Mouse (Mus musculus) kidney, embryonic 16.5 days (tissue): ENCODE data around the gene Mc3r. TPM values are rescaled to one million over a fixed set of nuclear protein-coding genes. Genes with fewer than 3 reads are reported as not detected.

Experiments used
- ATAC-seq: fragments of 200-750 bp; cut with Nextera tagmentation; 2 replicates; pipeline ENCODE4 v1.8.0; 2017; ENCODE audit warnings: moderate TSS enrichment; ENCODE audit not compliant: low FRiP score, low TSS enrichment
- H3K27ac ChIP-seq: fragments of 300-500 bp; sonication (generic); 2 replicates; pipeline ENCODE4 v1.5.1; 2014; ENCODE audit warnings: low read length
- H3K27me3 ChIP-seq: fragments of 300-500 bp; sonication (generic); 2 replicates; pipeline ENCODE4 v1.6.1; 2014; ENCODE audit warnings: low read length, control low read depth, mixed read lengths; ENCODE audit not compliant: insufficient read depth
- H3K36me3 ChIP-seq: fragments of 300-500 bp; sonication (generic); 2 replicates; pipeline ENCODE4 v1.6.1; 2014; ENCODE audit warnings: low read length, control low read depth, mixed read lengths; ENCODE audit not compliant: insufficient read depth
- H3K4me1 ChIP-seq: fragments of 300-500 bp; sonication (generic); 2 replicates; pipeline ENCODE4 v1.6.1; 2014; ENCODE audit warnings: low read length, control low read depth, mixed read lengths; ENCODE audit not compliant: insufficient read depth
- H3K4me2 ChIP-seq: fragments of 300-500 bp; sonication (generic); replicated peaks from 2 replicates; pipeline ENCODE4 v1.6.1; 2014; ENCODE audit warnings: low read depth, low read length
- H3K4me3 ChIP-seq: fragments of 300-500 bp; sonication (generic); 2 replicates; pipeline ENCODE4 v1.5.1; 2014; ENCODE audit warnings: mild to moderate bottlenecking, low read length
- H3K9ac ChIP-seq: fragments of 300-500 bp; sonication (generic); replicated peaks from 2 replicates; pipeline ENCODE4 v1.6.1; 2014; ENCODE audit warnings: low read length
- H3K9me3 ChIP-seq: fragments of 300-500 bp; sonication (generic); 2 replicates; pipeline ENCODE4 v1.6.1; 2016; ENCODE audit warnings: low read length, control low read depth
- WGBS: fragments of 180-500 bp; shearing (Covaris S2); extraction: QIAGEN DNeasy Blood & Tissue Kit; methylation state at CpG from one replicate; pipeline ENCODE4 v1.1.7; 2014; 5-methylcytosine and 5-hydroxymethylcytosine counted together
- polyA plus RNA-seq: library from polyadenylated mRNA; unstranded; fragments of >200 nt; fragmentation: Nextera tagmentation; extraction: Ambion mirVana; gene quantifications from 2 replicates; pipeline ENCODE4 v1.2.1, GENCODE M21; 2015

Gene Mc3r
- polyA plus RNA-seq, 1 experiment from 2014 or later: not detected

GRCm38 (mm10) chr2:172245497-172245896, 2.8 kb upstream of the Mc3r start:
- no peak for ATAC-seq
- H3K27me3 ChIP-seq: peaks cover 8% of the 10 kb centered on the region; the same call in 1 of the 2 replicates
- H3K4me1 ChIP-seq: no peaks in the 10 kb centered on the region

DNA sequence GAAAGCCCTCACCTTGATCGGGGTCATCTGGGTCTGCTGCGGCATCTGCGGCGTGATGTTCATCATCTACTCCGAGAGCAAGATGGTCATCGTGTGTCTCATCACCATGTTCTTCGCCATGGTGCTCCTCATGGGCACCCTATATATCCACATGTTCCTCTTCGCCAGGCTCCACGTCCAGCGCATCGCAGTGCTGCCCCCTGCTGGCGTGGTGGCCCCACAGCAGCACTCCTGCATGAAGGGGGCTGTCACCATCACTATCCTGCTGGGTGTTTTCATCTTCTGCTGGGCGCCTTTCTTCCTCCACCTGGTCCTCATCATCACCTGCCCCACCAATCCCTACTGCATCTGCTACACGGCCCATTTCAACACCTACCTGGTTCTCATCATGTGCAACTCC, 1.0 kb downstream of the Mc3r start:
- no peaks in the 10 kb centered on the region for H3K4me1 ChIP-seq
- no peak for ATAC-seq
- WGBS: 79% methylated on average over 14 of the region's 14 CpGs
- peaks cover 8% of the 10 kb centered on the region; the same call in 1 of the 2 replicates for H3K27me3 ChIP-seq
- H3K9ac ChIP-seq: no peak overlapping the region
- no peaks in the 10 kb centered on the region for H3K36me3 ChIP-seq
- no peak overlapping the region for H3K4me2 ChIP-seq
- H3K27ac ChIP-seq: no peak overlapping the region
- no peak overlapping the region for H3K4me3 ChIP-seq
- H3K9me3 ChIP-seq: no peaks in the 10 kb centered on the region

More at GRCm38 (mm10) chr2:172245497-172245896, 2.8 kb upstream of the Mc3r start:
- H3K4me2 ChIP-seq: no peak overlapping the region
- H3K27ac ChIP-seq: no peak overlapping the region
- H3K4me3 ChIP-seq: no peak overlapping the region
- H3K9me3 ChIP-seq: no peaks in the 10 kb centered on the region
- no peak overlapping the region for H3K9ac ChIP-seq
- 45% methylated on average over 8 of the region's 8 CpGs for WGBS
- H3K36me3 ChIP-seq: no peaks in the 10 kb centered on the region

GRCm38 (mm10) chr2:172256418-172256817, 8.1 kb downstream of the Mc3r start:
- no peak for ATAC-seq
- WGBS: 87% methylated on average over 6 of the region's 6 CpGs

DNA sequence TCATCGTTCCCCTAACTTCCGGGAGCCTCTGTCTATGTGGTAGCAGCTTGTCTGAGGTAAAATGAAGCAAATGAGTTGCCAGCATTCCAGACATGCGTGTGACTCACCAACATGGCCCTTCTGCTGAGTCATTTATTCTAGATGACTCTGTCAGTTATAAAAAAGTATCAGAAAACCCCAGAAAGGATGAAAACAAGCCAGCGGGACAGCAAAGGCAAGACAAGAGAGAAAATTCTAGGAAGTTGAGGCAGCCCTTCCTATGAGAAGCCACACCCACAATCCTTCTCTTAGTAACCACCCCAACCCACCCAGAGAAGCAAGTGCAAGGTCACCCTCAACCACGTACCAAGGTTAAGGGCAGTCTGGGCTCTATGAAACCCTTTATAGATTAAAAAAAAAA, 8.7 kb downstream of the Mc3r start:
- Histone ChIP-seq H3K9me3 (no peaks in the 10 kb centered on the region), H3K4me2 (no peak overlapping the region), H3K9ac (no peak overlapping the region), H3K4me1 (no peaks in the 10 kb centered on the region), H3K27ac (no peak overlapping the region), H3K36me3 (no peaks in the 10 kb centered on the region), H3K4me3 (no peak overlapping the region), H3K27me3 (no peaks in the 10 kb centered on the region)
- WGBS: 77% methylated on average over 5 of the region's 5 CpGs
- no peak for ATAC-seq

More at GRCm38 (mm10) chr2:172256418-172256817, 8.1 kb downstream of the Mc3r start:
- H3K27ac ChIP-seq: no peak overlapping the region
- no peak overlapping the region for H3K4me3 ChIP-seq
- no peaks in the 10 kb centered on the region for H3K9me3 ChIP-seq
- H3K36me3 ChIP-seq: no peaks in the 10 kb centered on the region
- H3K4me1 ChIP-seq: no peaks in the 10 kb centered on the region
- no peaks in the 10 kb centered on the region for H3K27me3 ChIP-seq
- no peak overlapping the region for H3K9ac ChIP-seq
- no peak overlapping the region for H3K4me2 ChIP-seq

- Histone ChIP-seq H3K9ac (no peak overlapping the region), H3K27me3 (no peaks in the 10 kb centered on the region), H3K9me3 (no peaks in the 10 kb centered on the region), H3K4me1 (no peaks in the 10 kb centered on the region), H3K36me3 (no peaks in the 10 kb centered on the region), H3K4me2 (no peak overlapping the region), H3K27ac (no peak overlapping the region), H3K4me3 (no peak overlapping the region)
- 23% methylated on average over 11 of the region's 12 CpGs for WGBS
- ATAC-seq: no peak
Observed at GRCm38 (mm10) chr2:172257471-172258065, 9.3 kb downstream of the Mc3r start.

- Histone ChIP-seq H3K4me3 (no peak overlapping the region), H3K9ac (no peak overlapping the region), H3K4me1 (no peaks in the 10 kb centered on the region), H3K36me3 (no peaks in the 10 kb centered on the region), H3K4me2 (no peak overlapping the region), H3K27ac (no peak overlapping the region), H3K9me3 (no peaks in the 10 kb centered on the region), H3K27me3 (no peaks in the 10 kb centered on the region)
- 69% methylated on average over 5 of the region's 5 CpGs for WGBS
- ATAC-seq: no peak
Observed at GRCm38 (mm10) chr2:172260064-172260463, 11.8 kb downstream of the Mc3r start.

- 78% methylated on average over 4 of the region's 4 CpGs for WGBS
- ATAC-seq: no peak
Observed at GRCm38 (mm10) chr2:172261441-172261840, 13.1 kb downstream of the Mc3r start.

DNA sequence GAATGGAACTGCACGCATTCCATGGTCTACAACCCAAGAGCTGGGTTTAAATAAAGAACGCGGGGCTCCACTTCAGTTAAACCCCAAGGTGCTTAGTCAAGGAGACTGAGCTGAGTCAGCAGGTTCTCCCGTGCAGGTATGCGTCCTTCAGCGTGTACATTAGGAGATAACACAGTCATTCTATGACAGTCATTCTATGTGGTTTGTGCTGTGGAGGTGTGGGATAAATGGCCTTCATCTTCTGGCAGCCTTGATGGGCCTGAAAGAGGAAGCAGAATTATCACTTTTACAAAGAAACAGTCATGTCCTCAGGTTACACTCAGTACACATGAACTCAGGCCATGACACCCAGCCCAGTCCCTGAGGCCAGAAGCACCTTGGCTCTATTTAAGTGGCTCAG, 14.9 kb downstream of the Mc3r start:
- Histone ChIP-seq H3K9ac (no peak overlapping the region), H3K27ac (no peak overlapping the region), H3K9me3 (no peaks in the 10 kb centered on the region), H3K27me3 (no peaks in the 10 kb centered on the region), H3K36me3 (no peaks in the 10 kb centered on the region), H3K4me2 (no peak overlapping the region), H3K4me3 (no peak overlapping the region), H3K4me1 (no peaks in the 10 kb centered on the region)
- ATAC-seq: no peak
- WGBS: 89% methylated on average over 6 of the region's 6 CpGs

More at GRCm38 (mm10) chr2:172261441-172261840, 13.1 kb downstream of the Mc3r start:
- no peaks in the 10 kb centered on the region for H3K27me3 ChIP-seq
- H3K9ac ChIP-seq: no peak overlapping the region
- H3K36me3 ChIP-seq: no peaks in the 10 kb centered on the region
- no peaks in the 10 kb centered on the region for H3K4me1 ChIP-seq
- H3K4me2 ChIP-seq: no peak overlapping the region
- no peaks in the 10 kb centered on the region for H3K9me3 ChIP-seq
- no peak overlapping the region for H3K4me3 ChIP-seq
- no peak overlapping the region for H3K27ac ChIP-seq

DNA sequence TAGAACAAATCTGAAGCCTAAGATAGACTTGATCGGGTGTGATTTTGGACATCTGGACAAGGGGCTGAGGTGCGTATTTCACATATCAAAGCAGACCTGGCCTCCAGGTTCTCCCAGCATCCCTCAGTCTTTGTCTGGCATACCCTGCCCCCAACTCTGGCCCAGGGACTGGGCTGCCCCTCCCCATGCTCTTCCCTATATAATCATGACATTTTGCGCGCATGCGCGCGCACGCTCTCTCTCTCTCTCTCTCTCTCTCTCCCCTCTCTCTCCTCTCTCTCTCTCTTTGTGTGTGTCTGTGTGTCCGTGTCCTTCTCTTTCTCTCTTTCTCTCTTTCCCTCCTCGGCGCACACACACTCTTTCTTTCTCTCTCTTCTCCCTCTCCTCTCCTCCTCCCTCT, 21.6 kb downstream of the Mc3r start:
- Histone ChIP-seq H3K36me3 (no peaks in the 10 kb centered on the region), H3K4me1 (no peaks in the 10 kb centered on the region), H3K9ac (no peak overlapping the region), H3K9me3 (no peaks in the 10 kb centered on the region), H3K4me2 (no peak overlapping the region), H3K4me3 (no peak overlapping the region), H3K27me3 (no peaks in the 10 kb centered on the region), H3K27ac (no peak overlapping the region)
- 86% methylated on average over 11 of the region's 11 CpGs for WGBS
- no peak for ATAC-seq

DNA sequence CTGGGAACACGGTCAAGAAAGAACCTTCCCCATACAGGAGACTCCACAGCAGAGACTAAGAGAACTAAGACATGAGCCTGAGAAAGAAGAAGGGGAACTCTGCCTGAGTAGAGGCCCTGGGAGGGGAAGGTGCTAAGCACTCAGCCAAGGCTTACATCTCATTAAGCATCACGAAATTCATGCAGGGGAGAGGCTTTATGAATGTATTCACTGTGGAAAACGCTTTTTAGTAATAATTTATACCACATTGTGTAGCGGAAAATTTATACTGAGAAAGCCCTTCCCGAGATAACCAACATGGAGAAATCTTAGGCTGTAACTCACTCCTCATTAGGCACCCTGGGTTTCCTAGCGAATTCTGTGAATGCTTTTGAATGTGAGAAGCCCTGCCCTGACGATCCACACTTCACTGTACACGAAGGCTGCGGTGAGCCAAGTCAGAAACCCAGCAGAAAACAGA, 22.2 kb downstream of the Mc3r start:
- 54% methylated on average over 9 of the region's 9 CpGs for WGBS
- Histone ChIP-seq H3K27me3 (no peaks in the 10 kb centered on the region), H3K9ac (no peak overlapping the region), H3K36me3 (no peaks in the 10 kb centered on the region), H3K4me3 (no peak overlapping the region), H3K27ac (no peak overlapping the region), H3K9me3 (no peaks in the 10 kb centered on the region), H3K4me2 (no peak overlapping the region), H3K4me1 (no peaks in the 10 kb centered on the region)
- no peak for ATAC-seq
